Mouse (Mus musculus) ES-Bruce4 (cell line): Measurements from ENCODE around the gene Spdef.

Source experiments
- CTCF ChIP-seq: IDR thresholded peaks from one replicate; pipeline ENCODE4 v1.8.1; 2011; ENCODE audit warnings: low read depth, low read length
- EP300 ChIP-seq: IDR thresholded peaks from 2 replicates; pipeline ENCODE4 v1.6.1; 2011; ENCODE audit warnings: low read depth, low read length; ENCODE audit not compliant: insufficient read depth
- POLR2A ChIP-seq: IDR thresholded peaks from one replicate; pipeline ENCODE4 v1.8.1; 2011; ENCODE audit warnings: low read length; ENCODE audit not compliant: insufficient read depth

- TF ChIP-seq EP300, result no peak
- TF ChIP-seq CTCF, result no peak
- no peak for TF ChIP-seq POLR2A
Observed at GRCm38 (mm10) chr17:27720326-27720725, 8.4 kb downstream of the Spdef start.
